Mouse (Mus musculus) layer of hippocampus, adult 9-11 months (tissue): ENCODE measurements around the gene Pou5f1.

Experiments used
- DNase-seq: peaks from one replicate; pipeline ENCODE4 v3.0.0; 2022

Pou5f1 gene

GRCm38 (mm10) chr17:35513886-35514285, 8.1 kb downstream of the Pou5f1 start:
- DNase-seq, result no peak

GRCm38 (mm10) chr17:35514756-35515155, 8.9 kb downstream of the Pou5f1 start:
- no peak for DNase-seq

- DNase-seq, result no peak
Measured at GRCm38 (mm10) chr17:35515911-35516640, 10.3 kb downstream of the Pou5f1 start.

GRCm38 (mm10) chr17:35516652-35517500, 11.1 kb downstream of the Pou5f1 start, which contains the start of the genes Tcf19 and Cchcr1:
Gene Tcf19 (minus strand): TSS chr17:35516824.
Gene Cchcr1 (plus strand): TSS chr17:35517100.
- DNase-seq, result peak; percentile 96

GRCm38 (mm10) chr17:35517526-35517925, 11.7 kb downstream of the Pou5f1 start:
- DNase-seq, result no peak

DNA sequence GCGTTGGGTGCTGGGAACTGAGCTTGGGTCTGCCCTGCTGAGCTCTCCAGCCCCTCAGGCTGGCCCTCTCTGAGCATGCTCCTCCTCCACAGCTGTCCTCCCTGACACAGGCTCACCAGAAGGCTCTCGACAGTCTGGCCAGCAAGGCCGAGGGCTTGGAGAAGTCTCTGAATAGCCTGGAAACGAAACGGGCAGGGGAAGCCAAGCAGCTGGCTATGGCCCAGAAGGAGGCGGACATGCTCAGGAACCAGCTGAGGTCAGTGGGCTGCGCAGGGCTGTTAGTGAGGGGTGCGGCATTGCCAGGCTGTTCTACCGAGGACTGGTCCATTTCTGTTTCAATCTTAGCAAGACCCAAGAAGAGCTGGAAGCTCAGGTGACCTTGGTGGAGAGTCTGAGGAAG, 18.5 kb downstream of the Pou5f1 start:
- DNase-seq, result no peak

DNA sequence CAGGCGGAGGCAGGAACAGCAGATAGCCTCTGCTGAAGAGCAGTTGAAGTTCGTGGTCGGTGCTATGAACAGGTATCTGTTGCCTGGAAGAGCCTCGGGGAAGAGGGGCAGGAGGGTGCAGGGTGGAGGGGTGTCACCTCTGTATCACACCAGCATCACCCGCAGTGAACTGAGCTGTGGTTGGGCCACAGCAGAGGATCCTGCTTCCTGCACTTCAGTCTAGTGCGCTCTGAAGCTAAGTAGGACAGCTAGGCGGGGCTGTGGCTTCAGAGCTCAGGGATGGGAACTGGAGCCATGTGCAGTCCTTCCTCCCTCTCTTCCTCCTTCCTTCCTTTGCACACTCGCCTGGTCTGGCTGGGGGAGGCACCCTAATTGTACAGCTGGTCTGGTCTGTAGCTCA, 20.8 kb downstream of the Pou5f1 start:
- no peak for DNase-seq

- DNase-seq, result no peak
Measured at GRCm38 (mm10) chr17:35532360-35532759, 26.5 kb downstream of the Pou5f1 start.

GRCm38 (mm10) chr17:35532901-35533300, 27.1 kb downstream of the Pou5f1 start, which contains the start of gene Psors1c2:
Gene Psors1c2 (plus strand): TSS chr17:35533201.
- DNase-seq, result no peak

DNA sequence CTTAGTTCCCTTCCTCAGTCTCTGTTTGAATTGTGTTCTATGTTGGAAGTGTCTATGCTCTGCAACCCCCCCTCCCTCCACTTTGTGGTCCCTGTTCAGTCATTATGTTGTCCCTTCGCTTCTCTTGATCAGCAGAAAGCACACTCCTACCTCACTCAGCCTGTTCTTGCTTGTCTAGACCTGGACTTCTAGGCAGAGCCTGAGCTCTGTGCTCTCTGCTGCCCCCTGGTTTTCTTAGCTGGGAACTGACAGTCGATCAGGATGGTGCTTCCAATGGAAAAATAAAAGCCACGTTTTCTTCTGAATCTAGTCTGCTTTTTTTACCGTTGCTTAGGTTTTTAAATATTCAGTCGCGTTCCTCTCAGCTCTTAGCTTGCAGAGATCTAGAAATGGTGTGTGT, 28.5 kb downstream of the Pou5f1 start:
- DNase-seq, result peak; percentile 63

- DNase-seq, result no peak
Measured at GRCm38 (mm10) chr17:35537421-35537820, 31.6 kb downstream of the Pou5f1 start.

- no peak for DNase-seq
Measured at GRCm38 (mm10) chr17:35538476-35538875, 32.7 kb downstream of the Pou5f1 start.

GRCm38 (mm10) chr17:35539540-35539939, 33.7 kb downstream of the Pou5f1 start:
- no peak for DNase-seq

- peak; percentile 23 for DNase-seq
Measured at GRCm38 (mm10) chr17:35542761-35543411, 37.1 kb downstream of the Pou5f1 start.

- DNase-seq, result no peak
Measured at GRCm38 (mm10) chr17:35543412-35543861, 37.6 kb downstream of the Pou5f1 start.

DNA sequence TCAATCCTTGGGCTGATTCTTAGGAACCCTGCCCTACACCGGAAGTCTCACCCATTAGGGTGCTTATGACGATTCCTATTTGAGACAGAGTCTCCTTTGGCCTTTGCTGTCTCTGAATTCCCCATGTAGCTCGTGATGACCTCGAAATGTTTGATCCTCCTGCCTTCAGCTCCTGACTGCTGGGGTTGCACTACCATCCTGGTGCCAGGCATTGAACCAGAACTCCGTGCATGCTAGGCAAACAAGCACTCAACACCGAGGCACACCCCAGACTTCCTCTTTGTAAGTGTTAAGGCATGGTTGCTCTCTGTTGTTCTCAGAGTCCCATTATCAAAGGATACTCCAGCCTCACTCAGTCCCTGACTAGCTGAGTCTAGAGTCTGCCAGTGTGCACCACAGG, 38.2 kb downstream of the Pou5f1 start:
- DNase-seq, result no peak

DNA sequence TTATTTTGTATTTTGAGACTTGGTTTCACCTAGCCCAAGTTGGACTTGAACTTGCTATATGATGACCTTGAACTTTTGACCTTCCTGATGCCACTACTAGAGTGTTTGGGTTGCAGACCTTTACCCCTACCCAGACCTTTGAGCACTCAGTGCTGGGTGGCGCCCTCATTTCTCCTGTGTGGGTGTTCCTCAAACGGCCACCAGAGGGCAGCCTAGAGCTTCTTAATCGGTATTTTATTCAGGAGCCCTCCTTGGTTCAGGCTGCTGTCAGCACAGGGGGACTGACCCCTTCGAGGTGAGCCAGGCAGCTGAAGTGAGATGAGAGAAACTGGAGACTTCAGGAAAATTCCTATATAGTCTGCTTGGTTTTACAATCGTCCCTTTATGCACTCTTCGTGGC, 38.9 kb downstream of the Pou5f1 start:
- no peak for DNase-seq

DNA sequence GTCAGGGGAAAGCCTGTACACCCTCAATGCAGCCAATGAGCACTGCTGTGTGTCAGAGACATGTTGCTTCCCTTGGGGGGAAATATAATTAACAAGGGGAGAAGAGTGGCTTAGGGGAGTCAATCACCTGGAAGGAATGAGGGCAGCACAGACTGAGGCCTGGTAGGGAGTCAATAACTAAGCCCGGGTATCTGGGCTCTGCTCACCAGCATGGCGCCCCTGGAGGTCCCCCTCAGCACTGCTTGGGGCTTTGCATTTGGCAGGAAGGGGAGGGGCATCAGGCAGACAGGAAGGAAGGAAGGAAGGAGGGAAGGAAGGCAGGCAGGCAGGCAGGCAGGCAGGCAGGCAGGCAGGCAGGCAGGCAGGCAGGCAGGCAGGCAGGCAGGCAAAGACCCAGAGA, 41.6 kb downstream of the Pou5f1 start:
- no peak for DNase-seq

GRCm38 (mm10) chr17:35548636-35549035, 42.8 kb downstream of the Pou5f1 start:
- DNase-seq, result no peak

GRCm38 (mm10) chr17:35549437-35550142, 43.8 kb downstream of the Pou5f1 start:
- peak; percentile 69 for DNase-seq

GRCm38 (mm10) chr17:35550143-35550494, 44.3 kb downstream of the Pou5f1 start:
- DNase-seq, result no peak

- DNase-seq, result no peak
Measured at GRCm38 (mm10) chr17:35550871-35551270, 45.1 kb downstream of the Pou5f1 start.
